Mouse (Mus musculus): ENCODE measurements at regions not wholly inside any gene's neighbourhood (a gene's known extent, or its start where the extent isn't known, plus 50 kb on each side); places are given as distances from the start of the nearest gene placed in this dataset.

DNA sequence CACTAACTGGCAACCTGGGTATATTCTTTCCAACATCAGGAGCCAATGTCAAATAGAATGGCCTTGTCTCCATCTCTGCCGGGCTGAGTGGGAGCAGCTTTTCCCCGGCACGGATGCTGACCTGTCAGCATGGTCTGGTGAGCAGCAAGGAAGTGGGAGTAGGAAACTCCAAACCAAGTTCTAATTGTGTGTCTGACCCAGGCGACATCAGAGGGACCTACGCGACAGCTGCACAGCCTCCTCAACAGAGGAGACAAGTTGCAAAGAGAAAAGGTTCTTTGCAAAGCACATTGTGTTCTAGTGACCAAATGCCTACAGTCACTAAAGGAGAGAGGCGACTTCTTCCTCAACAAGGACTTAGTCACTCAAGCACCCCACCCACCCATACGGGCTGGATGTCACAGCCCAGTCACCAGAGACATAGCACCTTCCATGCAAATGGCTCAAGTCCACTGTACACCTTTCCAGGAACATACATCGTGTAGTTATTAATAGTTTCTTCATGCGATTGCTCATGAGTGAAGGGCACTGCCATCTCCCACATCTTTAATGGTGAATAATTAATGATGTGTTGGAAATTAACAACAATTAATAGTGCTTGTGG lies 334.8 kb upstream of the Hnrnpa3 start:
- DNase-seq (ENCODE audit: low read depth), result no peak

DNA sequence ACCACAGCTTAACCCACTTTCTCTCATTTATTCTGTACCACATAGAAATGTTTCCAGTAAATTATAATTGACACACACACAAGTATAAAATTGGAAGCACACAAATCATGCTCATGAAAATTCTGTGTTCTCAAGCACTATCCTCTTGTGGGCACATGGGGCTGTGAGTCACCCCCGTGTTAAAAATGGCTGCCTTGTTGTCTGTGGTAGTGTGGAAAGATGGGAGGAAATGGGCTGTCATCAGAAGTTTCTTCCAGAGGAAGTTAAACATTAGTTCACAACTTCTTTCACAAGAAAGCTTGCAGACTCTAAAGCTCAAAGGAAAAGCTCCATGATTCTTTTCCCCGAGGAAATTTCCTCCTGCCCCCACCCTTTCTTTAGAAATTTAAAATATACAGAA lies 329.5 kb upstream of the Hnrnpa3 start:
- no peak for DNase-seq (ENCODE audit: low read depth)

DNA sequence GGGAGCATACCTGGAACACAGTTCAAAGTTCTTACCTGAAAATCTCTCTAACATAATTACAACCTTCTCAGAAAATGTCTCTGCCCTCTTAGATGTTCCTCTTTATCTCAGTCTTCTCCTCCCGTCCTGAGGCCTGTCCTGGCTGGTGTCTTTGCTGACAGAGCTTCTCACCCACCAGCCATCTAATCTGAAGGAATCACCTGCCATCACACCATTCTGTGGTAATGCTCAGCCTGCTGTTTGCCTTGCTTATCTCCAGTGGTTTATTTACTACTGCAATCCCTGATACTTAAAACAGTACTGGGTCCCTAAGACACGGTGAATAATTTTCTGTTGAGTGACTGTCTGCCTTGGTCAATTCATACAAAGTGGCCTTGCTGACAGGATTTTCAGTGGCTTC lies 317.8 kb upstream of the Hnrnpa3 start:
- no peak for DNase-seq (ENCODE audit: low read depth)

DNA sequence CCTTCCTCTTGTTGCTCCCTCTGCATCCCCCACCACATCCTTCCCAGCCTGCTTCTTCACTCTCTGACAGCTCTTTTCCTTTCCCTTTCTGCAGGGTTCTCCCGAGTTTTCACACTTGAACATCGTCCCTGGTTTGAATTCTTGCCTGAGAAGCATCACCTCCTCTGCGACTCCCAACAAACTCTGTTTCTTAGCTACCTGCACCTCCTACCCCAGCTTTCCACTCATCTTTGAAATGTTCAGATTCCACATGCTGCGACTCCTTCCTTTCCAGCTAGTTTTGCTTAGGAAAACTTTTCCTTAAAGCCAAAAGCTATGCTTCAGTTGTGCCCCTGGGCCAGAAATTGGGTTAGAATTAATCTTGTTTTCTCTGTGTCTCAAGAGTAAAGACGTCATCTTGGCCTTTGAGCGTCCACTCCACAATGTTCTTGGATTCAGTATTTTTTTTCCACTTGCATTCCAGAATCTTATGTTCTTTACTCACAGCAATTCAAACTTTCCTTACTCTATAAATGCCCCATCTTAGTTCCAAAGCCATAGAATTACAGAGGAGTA lies 317.3 kb upstream of the Hnrnpa3 start:
- DNase-seq (ENCODE audit: low read depth), result no peak

DNA sequence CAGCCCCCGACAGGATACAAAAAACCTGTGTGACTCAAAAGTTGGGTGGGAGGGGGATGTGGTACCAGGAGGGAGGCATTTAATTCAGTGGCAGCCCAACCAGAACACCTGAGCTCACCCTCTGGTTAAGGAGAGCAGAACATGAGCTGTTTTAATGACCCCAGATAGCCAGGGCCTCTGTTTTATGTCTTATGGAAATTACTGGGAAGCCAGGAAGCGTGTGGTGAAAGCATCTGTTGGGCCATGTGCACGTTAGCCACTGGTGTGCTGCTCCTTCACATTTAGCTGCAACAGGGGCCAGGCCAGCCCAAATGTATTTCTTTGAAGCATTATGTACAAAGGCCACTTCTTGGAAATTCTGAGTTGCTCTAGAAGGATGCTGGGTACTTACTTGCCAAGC lies 308.2 kb upstream of the Hnrnpa3 start:
- DNase-seq (ENCODE audit: low read depth), result no peak

DNA sequence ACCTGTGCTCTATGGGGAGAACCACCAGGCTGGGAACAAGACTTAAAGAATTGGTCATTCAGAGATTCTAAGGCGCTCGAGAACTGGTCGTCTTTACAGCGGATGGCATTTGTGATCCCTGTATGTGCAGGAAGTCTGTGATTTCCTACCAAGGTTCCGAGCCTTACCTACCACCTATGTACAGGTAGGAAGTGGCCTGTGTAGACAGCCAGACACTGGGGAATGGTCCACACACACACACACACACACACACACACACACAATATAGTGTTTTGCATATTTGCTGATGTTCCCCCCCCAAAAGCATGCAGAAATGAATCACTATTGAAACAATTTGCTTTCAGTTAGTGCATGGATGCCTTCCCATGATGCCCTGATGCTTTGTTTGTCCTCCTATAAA lies 307.1 kb upstream of the Hnrnpa3 start:
- no peak for DNase-seq (ENCODE audit: low read depth)

DNA sequence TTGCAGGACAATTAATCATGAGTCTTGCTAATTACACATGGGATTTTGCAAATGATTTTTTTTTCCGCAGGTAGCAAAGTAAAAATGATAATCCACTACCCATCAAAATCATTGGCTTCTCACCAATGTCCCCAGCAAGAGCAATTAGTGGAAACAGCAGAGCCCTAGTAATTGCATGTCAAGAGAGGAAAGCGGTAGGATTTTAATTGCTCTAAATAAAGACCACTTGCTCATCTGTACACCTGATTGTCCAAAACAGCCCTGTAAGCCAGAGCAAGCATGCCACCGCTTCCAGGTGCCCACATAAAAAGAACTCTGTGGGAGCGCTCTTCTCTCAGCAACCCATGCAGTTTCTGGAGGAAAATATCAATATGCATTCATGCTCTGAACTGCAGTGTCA lies 306.5 kb upstream of the Hnrnpa3 start:
- DNase-seq (ENCODE audit: low read depth), result no peak

DNA sequence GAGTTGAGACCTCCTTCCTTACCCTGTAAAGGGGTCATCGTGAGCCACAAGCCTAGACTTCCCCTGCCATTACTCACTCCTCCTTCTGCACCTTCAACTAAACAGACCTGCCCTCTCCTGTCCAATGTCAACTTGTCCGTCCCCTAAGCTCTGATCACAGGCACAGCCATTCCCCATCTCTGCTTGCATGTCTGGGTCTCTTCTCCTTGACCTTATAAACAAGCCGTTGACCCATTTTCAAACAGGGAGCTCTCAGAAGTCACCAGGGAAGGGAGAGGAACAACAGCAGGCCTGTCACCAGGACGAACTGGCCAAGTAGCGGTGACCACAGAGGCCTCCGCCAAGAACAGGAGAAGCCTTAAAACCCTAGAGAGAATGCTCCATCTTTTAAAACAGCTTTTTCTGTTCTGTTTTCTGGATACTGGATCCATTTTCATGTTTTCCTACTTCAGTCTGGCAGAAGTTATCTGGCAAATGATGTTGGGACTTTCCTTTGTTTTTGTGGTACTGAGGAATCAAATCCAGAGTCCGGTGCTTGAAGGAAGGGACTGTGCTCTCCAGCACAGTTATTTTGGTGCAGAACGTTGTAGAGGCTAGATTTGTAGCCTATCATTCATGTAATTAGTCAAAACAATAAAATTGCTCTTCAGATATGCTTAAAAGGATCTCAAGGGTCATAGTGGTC lies 302.2 kb upstream of the Hnrnpa3 start:
- no peak for DNase-seq (ENCODE audit: low read depth)

DNA sequence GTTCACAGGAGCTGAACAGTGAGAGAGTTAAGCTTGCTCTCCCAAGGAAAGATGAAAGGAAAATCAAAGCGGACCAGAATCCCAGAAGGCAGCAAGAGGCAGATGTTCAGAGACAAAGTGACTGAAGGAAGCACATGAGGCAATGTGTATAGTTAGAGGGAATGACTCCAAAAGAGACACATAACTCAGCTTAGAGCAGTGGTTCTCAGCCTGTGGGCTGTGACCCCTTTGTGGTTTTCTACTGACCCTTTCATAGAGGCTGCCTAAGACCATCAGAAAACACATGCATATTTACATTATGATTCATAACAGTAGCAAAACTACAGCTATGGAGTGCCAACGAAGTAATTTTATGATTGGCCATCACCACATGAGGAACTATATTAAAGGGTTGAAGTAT lies 301.5 kb upstream of the Hnrnpa3 start:
- no peak for DNase-seq (ENCODE audit: low read depth)

DNA sequence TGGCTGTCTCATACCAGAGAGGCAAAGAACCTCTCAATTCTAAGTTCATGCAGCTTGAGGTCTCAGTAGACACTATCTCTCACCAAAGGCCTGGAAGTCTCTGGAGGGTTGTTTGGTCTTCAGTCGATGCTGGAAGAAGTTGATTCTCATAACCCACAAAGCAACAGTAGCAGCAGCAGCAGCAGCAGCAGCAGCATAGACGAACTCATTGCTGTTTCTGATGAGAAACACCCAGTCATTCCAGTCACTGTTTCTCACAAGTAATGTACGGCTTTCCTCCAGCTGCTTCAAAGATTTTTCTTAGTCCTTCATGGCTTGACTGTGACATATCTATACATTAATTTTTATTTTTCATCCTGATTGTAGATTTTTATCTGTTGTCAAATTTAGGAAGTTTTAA lies 298.1 kb upstream of the Hnrnpa3 start:
- no peak for DNase-seq (ENCODE audit: low read depth)

DNA sequence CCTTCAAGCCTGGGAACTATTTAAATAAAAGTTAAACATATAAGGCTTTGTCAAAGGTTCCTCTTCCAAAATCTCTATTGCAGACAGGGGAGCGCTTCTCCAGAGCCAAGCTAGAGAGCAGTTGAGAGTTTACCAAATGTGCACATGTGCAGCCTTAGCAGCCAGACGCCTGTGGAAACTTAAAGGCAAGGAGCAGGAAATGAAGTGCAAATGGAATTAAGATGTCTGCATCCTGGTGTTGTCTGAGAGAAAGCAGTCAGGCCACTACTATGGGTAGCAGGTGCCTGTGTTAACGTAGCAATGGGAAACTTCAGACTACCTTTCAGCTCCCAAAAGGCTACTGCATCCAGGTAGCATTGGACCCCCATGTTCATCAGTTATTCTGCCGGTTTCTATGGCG lies 282.4 kb upstream of the Hnrnpa3 start:
- no peak for DNase-seq (ENCODE audit: low read depth)

DNA sequence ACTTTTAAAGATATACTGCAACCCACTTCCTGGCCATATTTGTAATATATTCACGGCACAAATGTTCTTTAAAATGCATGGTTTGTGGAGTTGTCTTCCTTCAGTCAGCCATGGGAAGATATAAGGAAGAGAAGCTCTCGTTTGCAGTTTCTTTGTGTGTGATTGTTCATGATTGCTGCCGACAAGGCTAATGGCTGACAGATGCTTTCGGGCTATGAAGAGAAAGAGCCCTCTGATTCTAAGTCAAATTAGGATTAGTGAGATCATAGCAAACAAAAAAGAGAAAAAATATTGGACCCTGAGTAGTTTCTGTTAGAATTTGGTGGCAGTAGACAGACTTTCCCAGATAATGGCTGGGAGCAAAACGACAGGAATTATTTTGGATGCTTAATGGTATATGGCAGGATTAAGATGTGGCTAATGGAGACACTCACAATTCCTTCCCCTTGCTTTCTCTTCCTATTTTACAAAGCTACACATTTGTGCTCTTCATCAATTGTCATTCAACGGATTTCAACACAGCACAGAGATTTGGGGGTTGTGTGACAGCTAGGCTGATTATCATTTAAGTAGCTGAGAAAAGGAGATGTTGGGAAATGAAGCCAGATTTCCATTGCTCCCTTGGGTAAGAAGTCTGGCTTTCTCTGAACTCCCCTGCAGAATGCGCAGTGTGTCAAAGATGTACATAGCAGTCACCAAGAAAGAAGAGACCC lies 273.4 kb upstream of the Hnrnpa3 start:
- no peak for DNase-seq (ENCODE audit: low read depth)

DNA sequence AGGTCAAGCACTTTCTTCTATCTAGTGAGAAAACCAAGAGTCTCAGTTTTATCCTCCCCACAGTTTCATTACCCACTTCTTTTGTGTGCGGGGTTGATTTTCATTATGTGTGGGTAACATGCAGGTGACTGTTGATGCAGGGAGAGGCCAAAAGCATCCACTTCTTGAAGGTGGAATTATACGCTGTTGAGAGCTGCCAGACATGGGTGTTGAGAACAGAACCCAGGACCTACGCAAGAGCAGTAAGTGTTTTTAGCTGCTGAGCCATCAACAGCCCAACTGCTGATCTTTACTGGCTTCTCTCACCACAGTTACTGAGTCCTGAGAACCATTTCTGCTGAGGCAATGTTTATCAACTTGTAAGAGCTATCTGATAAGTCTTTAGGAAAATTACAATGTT lies 272.4 kb upstream of the Hnrnpa3 start:
- no peak for DNase-seq (ENCODE audit: low read depth)

DNA sequence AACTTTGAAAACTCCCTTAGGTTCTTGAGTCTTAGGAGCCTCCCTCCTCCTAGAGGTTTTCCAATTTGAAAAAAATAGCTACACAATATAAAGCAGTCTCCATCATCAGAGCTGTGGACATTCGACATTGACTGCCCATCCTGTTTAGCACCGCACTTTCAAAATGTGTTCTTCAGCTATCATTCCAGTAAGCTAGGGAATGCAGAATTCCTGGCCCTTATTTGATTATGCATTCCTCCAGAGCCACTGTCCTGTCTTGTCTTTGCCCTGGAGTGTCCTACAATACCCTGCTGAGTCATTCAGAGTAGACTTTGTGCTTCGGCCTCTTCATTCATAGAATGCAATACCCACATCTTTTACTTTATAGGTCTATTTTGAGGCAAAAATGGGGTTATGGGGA lies 267.0 kb upstream of the Hnrnpa3 start:
- DNase-seq (ENCODE audit: low read depth), result no peak

DNA sequence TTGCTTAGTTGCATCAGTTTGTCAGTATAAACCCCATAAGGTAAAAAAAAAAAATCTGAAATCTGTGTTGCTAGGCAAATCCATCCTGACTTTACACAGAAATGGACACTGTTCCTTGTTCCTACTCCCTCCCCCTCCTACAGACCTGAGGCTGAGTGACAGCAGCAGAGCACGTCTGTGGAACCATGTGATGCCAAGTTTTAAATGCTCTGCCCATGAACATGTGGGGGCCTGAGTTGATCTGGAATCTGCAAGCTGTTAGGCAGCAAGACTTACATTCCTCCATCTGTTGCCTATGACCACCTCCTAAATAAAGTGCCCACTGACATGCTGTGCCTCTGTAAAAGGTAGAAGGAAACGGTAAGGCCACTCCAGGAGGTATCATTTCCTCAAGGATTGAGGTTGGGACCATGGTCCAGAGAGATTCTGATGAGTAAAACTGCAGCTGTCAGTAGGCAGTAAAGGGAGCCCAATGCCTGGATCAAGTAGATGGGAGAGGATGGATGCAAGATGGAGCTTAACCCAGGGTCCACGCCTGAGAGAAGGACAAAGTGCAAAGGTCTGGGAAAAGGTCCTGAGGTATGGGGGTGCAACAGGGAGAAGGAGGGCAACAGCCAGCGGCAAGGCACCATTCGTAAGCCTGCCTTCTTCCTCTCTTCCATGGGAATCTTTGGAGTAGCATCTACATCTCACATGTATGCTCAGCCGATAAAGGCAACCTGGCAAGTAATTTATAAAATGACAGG lies 264.0 kb upstream of the Hnrnpa3 start:
- DNase-seq (ENCODE audit: low read depth), result no peak

DNA sequence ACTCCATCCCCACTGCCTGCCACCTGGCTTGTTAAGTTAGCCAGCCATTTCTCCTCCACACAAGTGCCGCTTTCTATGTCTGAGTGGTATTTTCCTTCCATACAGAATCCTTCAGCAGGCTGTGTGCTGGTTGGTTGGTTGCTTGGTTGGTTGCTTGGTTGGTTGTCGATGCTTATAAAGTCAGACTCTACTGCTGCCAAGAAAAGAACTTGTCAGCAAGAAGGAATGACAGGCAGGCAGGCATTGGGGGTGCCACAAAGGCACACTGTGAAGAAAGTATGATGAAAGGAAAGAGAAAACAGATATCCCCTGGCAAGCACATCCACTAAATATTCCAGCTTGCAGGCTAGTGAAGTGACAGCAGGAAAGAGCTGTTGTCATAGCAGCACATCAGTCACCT lies 263.0 kb upstream of the Hnrnpa3 start:
- DNase-seq (ENCODE audit: low read depth), result no peak

DNA sequence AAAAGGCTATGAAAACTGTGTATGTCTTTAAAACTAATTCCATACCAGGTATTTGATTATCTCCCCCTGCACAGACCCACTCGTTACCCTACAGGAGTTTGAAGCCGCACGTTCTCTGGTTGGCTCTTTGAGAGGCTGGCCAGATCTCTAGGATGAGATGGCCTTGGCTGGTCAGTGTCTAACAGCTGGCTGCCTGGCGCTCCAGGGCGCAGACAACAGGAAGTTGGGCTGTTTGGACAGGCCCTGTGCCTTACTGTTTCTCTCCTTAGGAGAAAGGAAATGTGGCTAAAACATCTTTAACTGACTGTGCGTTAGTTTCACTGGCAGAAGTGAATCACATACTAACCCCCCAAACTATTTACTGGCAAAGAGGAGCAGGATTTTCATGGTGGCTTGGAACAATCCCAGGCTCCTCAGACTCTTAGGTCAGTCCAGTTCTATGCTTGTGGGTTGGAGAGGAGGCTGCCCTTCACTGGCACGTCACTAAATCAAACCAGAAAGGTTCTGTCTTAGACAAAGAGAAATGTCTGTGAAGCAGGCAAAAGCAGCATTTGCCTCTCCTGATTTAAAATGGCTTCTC lies 258.7 kb upstream of the Hnrnpa3 start:
- no peak for DNase-seq (ENCODE audit: low read depth)

DNA sequence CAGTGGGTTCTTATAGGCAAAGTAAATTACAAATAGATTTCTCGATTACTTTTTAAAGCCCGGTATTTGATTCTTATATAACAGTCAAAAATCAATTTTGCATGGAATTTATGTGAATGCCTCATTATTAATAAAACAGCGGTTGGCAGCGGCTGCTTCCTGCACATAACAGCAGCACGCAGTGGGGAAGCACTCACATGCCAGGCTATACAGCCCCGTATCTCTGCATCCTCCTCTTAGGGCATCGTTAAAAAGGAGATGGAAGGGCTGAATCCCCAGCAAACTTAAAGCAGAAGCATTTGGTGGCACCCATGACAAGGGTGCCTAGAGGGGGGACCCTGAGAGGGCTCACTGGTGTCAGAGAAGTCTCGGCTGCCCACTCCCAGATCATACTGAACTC lies 255.3 kb upstream of the Hnrnpa3 start:
- DNase-seq (ENCODE audit: low read depth), result no peak

DNA sequence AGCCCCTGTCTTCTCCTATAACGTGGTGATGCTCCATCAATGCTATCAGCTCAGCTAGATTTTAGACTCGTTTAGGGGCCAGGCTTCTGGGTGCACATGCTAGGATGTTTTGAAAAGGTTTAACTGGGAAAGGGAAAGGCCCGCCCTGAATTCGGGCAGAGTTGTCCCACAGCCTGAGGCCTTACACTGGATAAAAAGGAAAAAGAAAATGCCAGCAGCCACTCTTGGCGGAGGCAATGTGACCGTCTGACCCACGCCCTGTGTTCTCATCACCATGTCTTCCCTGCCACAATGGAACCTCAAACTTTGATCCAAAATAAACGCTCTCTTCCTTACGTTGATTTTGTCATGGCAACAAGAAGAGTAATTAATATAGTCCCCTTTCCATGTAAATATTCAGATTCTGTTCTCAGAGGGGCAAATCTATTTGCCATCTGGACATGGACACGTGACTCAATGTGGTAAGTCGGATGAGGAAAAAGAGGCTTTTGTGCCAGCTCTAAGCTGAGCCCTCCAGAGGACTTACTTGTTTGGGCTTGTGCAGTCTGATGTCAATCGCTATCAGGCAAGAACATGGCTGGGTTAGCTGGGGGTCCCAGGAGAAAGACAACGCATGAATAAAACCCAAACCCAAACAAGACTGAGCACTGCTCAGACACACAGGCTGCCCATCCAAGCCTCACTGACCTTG lies 253.4 kb upstream of the Hnrnpa3 start:
- no peak for DNase-seq (ENCODE audit: low read depth)

DNA sequence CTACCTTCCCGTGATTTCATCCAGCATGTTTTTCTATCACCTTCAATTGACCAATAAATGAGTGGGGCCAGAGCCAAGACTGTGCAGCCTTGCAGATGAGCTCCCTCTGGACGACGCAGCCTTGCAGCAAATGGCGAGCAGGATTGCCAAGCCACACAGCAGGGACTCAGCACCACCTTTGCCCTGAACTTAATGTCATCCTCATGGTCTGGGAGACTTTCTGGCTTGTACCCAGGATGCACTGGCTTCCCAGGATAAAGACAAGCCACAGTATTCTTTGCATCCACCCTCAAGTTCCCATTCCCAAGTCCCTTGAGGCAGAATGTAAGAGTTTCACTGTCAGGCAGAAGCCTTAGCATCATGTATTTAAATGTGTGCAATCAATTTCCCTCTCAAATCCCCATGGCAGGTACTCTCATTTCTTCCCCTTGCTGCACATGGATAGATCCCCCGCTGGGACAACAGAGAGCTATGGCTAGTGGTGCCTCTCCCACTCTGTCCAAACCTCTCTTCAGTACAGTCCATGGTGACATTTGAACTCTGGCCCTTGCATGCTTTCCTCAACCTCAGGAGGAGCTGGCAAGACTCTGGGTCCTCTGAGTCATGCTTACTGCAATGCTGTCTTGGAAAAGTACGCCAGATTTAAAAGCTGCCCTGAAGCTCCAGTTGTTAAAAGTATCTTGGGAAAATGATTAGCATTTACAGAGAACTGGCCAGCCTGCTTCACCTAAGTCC lies 252.2 kb upstream of the Hnrnpa3 start:
- DNase-seq (ENCODE audit: low read depth), result no peak

DNA sequence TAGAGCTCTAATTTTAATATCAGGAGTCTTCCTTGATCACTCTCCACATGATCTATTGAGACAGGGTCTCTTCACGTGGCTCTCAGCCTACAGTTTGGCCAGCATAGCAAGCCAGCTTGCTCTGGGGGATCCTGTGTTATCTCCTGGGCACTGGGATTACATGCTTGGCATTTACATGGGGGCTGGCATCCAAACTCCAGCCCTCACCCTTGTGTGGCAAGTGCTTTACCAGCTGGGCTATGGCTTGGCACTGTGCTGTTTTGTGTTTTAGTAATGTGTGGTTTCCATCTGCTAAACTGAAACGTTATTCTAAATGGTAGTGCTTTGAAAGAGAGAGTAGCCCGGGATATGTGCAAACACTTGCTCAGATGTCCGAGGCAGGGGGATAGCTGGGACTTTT lies 251.5 kb upstream of the Hnrnpa3 start:
- no peak for DNase-seq (ENCODE audit: low read depth)

Data from gonadal fat pad, adult 2 months (tissue).